Mouse (Mus musculus) erythroblast, embryonic 14.5 days (primary cell): ENCODE measurements around the gene Timm44.

Experiments used
- GATA1 ChIP-seq: IDR thresholded peaks from 2 replicates; pipeline ENCODE4 v1.6.1; 2012; ENCODE audit warnings: low read length, inconsistent platforms, mixed read lengths
- TAL1 ChIP-seq: IDR thresholded peaks from 3 replicates; pipeline ENCODE4 v1.6.1; 2012; ENCODE audit warnings: low read length, inconsistent platforms, mixed read lengths

DNA sequence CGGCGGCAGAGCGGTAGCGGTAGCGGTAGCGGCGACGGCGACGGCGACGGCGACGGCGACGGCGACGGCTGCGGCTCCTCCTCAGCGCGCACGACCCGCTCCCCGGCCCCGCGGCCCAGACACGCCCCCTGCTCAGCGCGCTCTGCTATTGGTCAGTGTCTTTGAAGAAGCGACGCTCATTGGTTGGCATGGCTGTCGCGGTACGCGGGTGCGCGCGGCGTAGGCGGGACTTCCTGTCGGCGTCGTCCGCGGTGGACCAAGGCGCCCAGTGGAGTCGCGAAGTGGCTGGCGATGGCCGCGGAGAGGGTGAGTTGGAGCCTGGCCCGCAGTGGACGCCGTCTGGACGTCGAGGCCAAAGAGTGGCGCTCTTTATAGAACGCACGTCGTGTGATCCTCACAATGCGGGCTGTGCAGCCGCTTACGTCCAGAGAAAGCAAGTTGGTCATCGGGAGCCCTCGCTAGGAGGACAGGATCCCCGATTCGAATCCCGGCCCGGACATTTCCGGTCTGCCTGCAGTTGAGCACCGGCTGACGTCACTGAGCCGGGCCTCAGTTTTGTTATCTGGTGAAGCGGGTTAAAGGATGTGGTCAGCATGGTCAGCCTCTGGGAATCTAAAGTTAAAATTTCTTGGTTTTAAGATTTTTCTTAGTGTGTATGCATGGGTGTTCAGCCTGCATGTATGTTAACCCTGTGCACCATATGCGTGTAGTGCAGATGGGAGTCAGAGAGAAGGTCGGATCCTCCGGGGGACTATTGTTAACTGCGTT is 49.5 kb upstream of the Timm44 start, which contains the start of the genes Ccl25 and Elavl1:
- TF ChIP-seq GATA1 (no peak), TAL1 (no peak)
